Mouse (Mus musculus): ENCODE measurements at regions not wholly inside any gene's neighbourhood (a gene's known extent, or its start where the extent isn't known, plus 50 kb on each side); places are given as distances from the start of the nearest gene placed in this dataset. TPM values are rescaled to one million over a fixed set of nuclear protein-coding genes. Genes with fewer than 3 reads are reported as not detected.

GRCm38 (mm10) chr10:37203709-37204108 lies 65.0 kb upstream of the Marcks start:
- H3K4me1 ChIP-seq (replicated peaks): no peaks in the 10 kb centered on the region
- H3K4me3 ChIP-seq: no peak overlapping the region
- no peaks in the 10 kb centered on the region for H3K9me3 ChIP-seq
- no peaks in the 10 kb centered on the region for H3K36me3 ChIP-seq
- no peak overlapping the region for H3K27ac ChIP-seq (replicated peaks)
- no peaks in the 10 kb centered on the region for H3K27me3 ChIP-seq
- 100% methylated on average over 1 of the region's 1 CpGs for WGBS
- no peak overlapping the region for H3K9ac ChIP-seq
- ATAC-seq (ENCODE audit: low read depth): no peak
- no peak overlapping the region for H3K4me2 ChIP-seq

- no peak overlapping the region for H3K9ac ChIP-seq
- H3K27ac ChIP-seq (replicated peaks): no peak overlapping the region
- no peak overlapping the region for H3K4me2 ChIP-seq
- no peaks in the 10 kb centered on the region for H3K4me1 ChIP-seq (replicated peaks)
- no peak for ATAC-seq (ENCODE audit: low read depth)
- 92% methylated on average over 13 of the region's 13 CpGs for WGBS
- no peaks in the 10 kb centered on the region for H3K36me3 ChIP-seq
- H3K27me3 ChIP-seq: no peaks in the 10 kb centered on the region
- H3K4me3 ChIP-seq: no peak overlapping the region
- no peaks in the 10 kb centered on the region for H3K9me3 ChIP-seq
Observed at GRCm38 (mm10) chr10:37194798-37195453, 56.2 kb upstream of the Marcks start.

GRCm38 (mm10) chr10:37194131-37194797 lies 55.5 kb upstream of the Marcks start:
- WGBS: 88% methylated on average over 15 of the region's 15 CpGs
- H3K4me1 ChIP-seq (replicated peaks): no peaks in the 10 kb centered on the region
- ATAC-seq (ENCODE audit: low read depth): no peak
- no peaks in the 10 kb centered on the region for H3K27me3 ChIP-seq
- H3K4me2 ChIP-seq: no peak overlapping the region
- H3K27ac ChIP-seq (replicated peaks): no peak overlapping the region
- no peaks in the 10 kb centered on the region for H3K36me3 ChIP-seq
- H3K9me3 ChIP-seq: no peaks in the 10 kb centered on the region
- H3K4me3 ChIP-seq: no peak overlapping the region
- H3K9ac ChIP-seq: no peak overlapping the region

GRCm38 (mm10) chr10:37192661-37193060 lies 53.9 kb upstream of the Marcks start:
- WGBS: 81% methylated on average over 2 of the region's 2 CpGs
- H3K27ac ChIP-seq (replicated peaks): no peak overlapping the region
- H3K4me3 ChIP-seq: no peak overlapping the region
- H3K9ac ChIP-seq: no peak overlapping the region
- H3K9me3 ChIP-seq: no peaks in the 10 kb centered on the region
- H3K27me3 ChIP-seq: no peaks in the 10 kb centered on the region
- H3K4me2 ChIP-seq: no peak overlapping the region
- no peaks in the 10 kb centered on the region for H3K4me1 ChIP-seq (replicated peaks)
- ATAC-seq (ENCODE audit: low read depth): no peak
- no peaks in the 10 kb centered on the region for H3K36me3 ChIP-seq

GRCm38 (mm10) chr10:37190092-37190491 lies 51.4 kb upstream of the Marcks start:
- WGBS: 84% methylated on average over 6 of the region's 6 CpGs
- Histone ChIP-seq H3K36me3 (no peaks in the 10 kb centered on the region), H3K4me2 (no peak overlapping the region), H3K9me3 (no peaks in the 10 kb centered on the region), H3K27me3 (no peaks in the 10 kb centered on the region), H3K4me3 (no peak overlapping the region), H3K4me1 (replicated peaks) (no peaks in the 10 kb centered on the region), H3K27ac (replicated peaks) (no peak overlapping the region), H3K9ac (no peak overlapping the region)
- ATAC-seq (ENCODE audit: low read depth): no peak

Small RNA genes in the stretch of these regions (microRNA-seq; reads per million reads assigned to microRNA genes)
- not detected for gene Gm24710
